Mouse (Mus musculus) liver, adult 2 months (tissue): Measurements from ENCODE around the gene Nudt2. TPM values are rescaled to one million over a fixed set of nuclear protein-coding genes. Genes with fewer than 3 reads are reported as not detected.
A peak's percentile ranks its signal among the peaks of the same experiment; 100 is the strongest.
"Not testable (repeated sequence)": the region's sequence is repeated elsewhere in the genome, so short reads cannot be mapped to it uniquely, and the experiment has no call there.

Experiments
- DNase-seq: peaks from one replicate; pipeline ENCODE4 v3.0.0-alpha.2; 2011; ENCODE audit warnings: low read depth, low spot score; ENCODE audit errors: extremely low read depth
- H3K27ac ChIP-seq: fragments of 200-500 bp; replicated peaks from 2 replicates; pipeline ENCODE4 v1.5.1; 2012; ENCODE audit warnings: low read depth, mild to moderate bottlenecking, control low read depth, inconsistent platforms, low read length; ENCODE audit not compliant: insufficient read depth
- H3K27me3 ChIP-seq: fragments of 200-500 bp; 2 replicates; pipeline ENCODE4 v1.6.1; 2012; ENCODE audit warnings: mild to moderate bottlenecking, moderate library complexity, low read length, inconsistent platforms; ENCODE audit not compliant: control insufficient read depth, insufficient read depth
- H3K36me3 ChIP-seq: fragments of 200-500 bp; 2 replicates; pipeline ENCODE4 v1.6.1; 2012; ENCODE audit warnings: low read length, inconsistent platforms; ENCODE audit not compliant: control insufficient read depth, insufficient read depth
- H3K4me1 ChIP-seq: fragments of 200-500 bp; 2 replicates; pipeline ENCODE4 v1.6.1; 2011; ENCODE audit warnings: low read length; ENCODE audit not compliant: control insufficient read depth, insufficient read depth
- H3K4me3 ChIP-seq: fragments of 200-500 bp; 2 replicates; pipeline ENCODE4 v1.5.1; 2011; ENCODE audit warnings: low read depth, mild to moderate bottlenecking, control low read depth, low read length, moderate library complexity; ENCODE audit not compliant: insufficient read depth
- H3K79me2 ChIP-seq: fragments of 200-500 bp; 2 replicates; pipeline ENCODE4 v1.6.1; 2012; ENCODE audit warnings: inconsistent platforms, mild to moderate bottlenecking, low read length, moderate library complexity; ENCODE audit not compliant: control insufficient read depth, insufficient read depth
- H3K9ac ChIP-seq: fragments of 200-500 bp; 2 replicates; pipeline ENCODE4 v1.6.1; 2012; ENCODE audit warnings: low read depth, mild to moderate bottlenecking, control low read depth, inconsistent platforms, low read length
- CTCF ChIP-seq: fragments of 200-500 bp; IDR thresholded peaks from 2 replicates; pipeline ENCODE4 v1.5.1; 2011; ENCODE audit warnings: low read depth, low read length, control low read depth
- POLR2A ChIP-seq: fragments of 200-500 bp; IDR thresholded peaks from 2 replicates; pipeline ENCODE4 v1.6.1; 2011; ENCODE audit warnings: low read length, control low read depth; ENCODE audit not compliant: insufficient read depth; ENCODE audit errors: extremely low read depth
- WGBS: fragments of 180-500 bp; shearing (Covaris S2); methylation state at CpG from one replicate; pipeline ENCODE4 v1.1.7; 2018; 5-methylcytosine and 5-hydroxymethylcytosine counted together
- polyA plus RNA-seq: library from polyadenylated mRNA; depleted of rRNA; stranded (reverse); fragments of >200 nt; gene quantifications from 2 replicates; pipeline ENCODE4 v1.2.3, GENCODE M21; 2012
- total RNA-seq: library from RNA; depleted of rRNA; stranded (reverse); fragments of >200 nt; gene quantifications from 2 replicates; pipeline ENCODE4 v1.2.3, GENCODE M21; 2014

Nudt2 gene
- total and polyA plus RNA-seq, 2 experiments, result 18.3 to 33.9 TPM

DNA sequence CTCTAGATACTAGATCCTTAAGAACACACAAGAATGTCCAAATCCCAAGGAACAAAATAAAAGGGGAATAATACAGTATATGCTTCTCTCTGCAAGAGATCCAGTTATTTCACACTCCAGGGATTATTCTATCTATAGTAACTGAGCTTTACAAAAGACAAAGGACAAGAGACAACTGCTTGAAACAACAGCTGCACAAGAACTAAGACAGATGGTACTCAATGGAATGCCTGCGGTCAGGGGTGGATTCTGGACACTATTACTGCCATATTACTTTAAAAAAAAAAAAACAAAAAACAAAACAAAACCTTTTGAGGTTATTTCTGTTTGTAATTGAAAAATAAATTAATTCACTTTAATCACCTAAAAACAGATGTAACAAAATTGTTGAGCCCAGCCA is 4.3 kb upstream of the Nudt2 start:
- no peaks in the 10 kb centered on the region for H3K27me3 ChIP-seq
- H3K4me3 ChIP-seq, result no peak overlapping the region
- H3K4me1 ChIP-seq, result peaks cover 4% of the 10 kb centered on the region
- DNase-seq, result no peak
- no peaks in the 10 kb centered on the region for H3K36me3 ChIP-seq
- H3K27ac ChIP-seq, result no peak overlapping the region
- H3K9ac ChIP-seq, result no peak overlapping the region
- TF ChIP-seq POLR2A (no peak), CTCF (no peak)
- no peaks in the 10 kb centered on the region for H3K79me2 ChIP-seq
- WGBS, result 97% methylated on average over 1 of the region's 1 CpGs

DNA sequence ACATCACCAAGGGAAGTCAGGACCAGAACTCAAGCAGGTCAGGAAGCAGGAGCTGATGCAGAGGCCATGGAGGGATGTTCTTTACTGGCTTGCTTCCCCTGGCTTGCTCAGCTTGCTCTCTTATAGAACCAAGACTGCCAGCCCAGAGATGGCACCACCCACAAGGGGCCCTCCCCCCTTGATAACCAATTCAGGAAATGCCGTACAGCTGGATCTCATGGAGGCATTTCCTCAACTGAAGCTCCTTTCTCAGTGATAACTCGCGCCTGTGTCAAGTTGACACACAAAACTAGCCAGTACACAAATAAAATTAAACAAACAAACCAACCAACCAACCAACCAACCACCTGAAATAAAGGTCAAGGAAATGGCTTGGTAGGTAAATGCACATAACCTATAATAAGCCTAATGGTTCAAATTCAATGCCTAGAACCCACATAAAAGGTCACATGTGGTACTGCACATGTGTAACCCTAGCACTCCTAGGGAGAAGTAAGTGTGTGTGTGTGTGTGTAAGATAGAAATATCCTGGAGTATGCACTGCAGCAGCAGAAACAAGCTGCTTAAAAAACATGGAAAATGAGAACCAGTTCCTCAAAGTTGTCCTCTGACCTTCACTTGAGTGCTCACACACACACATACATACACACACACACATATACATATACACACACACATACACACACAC is 1.8 kb upstream of the Nudt2 start:
- H3K27me3 ChIP-seq, H3K4me1 ChIP-seq, H3K9ac ChIP-seq, H3K36me3 ChIP-seq, H3K27ac ChIP-seq, H3K4me3 ChIP-seq, H3K79me2 ChIP-seq: not testable (repeated sequence)
- DNase-seq, result peak; percentile 5
- 3% methylated on average over 3 of the region's 3 CpGs for WGBS

DNA sequence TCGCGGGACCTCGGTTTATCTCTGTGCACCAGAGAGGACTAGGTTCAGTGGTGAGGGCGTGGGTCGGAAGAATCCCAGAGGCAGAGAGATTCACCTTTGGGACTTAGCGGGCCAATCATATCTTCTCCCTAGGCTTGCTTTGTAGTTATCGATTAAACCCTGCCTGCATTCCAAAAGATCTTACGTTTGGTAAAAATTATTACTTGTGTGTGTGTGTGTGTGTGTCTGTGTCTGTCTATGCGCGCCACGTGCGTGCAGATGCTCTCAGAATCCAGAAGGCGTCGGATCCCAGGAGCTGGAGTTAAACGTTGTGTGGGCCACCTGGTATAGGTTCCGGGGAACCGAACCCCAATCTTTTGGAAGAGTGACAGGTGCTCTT is 325 bp downstream of the Nudt2 start:
- 2% methylated on average over 17 of the region's 17 CpGs for WGBS
- TF ChIP-seq CTCF (0 out of 2 replicates have a peak, but pooled peaks have one; percentile 18), POLR2A (no peak)
- Histone ChIP-seq H3K79me2 (no peaks in the 10 kb centered on the region), H3K27ac (peak overlapping the region; percentile 89), H3K36me3 (no peaks in the 10 kb centered on the region), H3K9ac (peak overlapping the region; percentile 87), H3K4me1 (peaks cover 4% of the 10 kb centered on the region), H3K27me3 (no peaks in the 10 kb centered on the region), H3K4me3 (peak overlapping the region; percentile 88)
- DNase-seq, result peak; percentile 86

DNA sequence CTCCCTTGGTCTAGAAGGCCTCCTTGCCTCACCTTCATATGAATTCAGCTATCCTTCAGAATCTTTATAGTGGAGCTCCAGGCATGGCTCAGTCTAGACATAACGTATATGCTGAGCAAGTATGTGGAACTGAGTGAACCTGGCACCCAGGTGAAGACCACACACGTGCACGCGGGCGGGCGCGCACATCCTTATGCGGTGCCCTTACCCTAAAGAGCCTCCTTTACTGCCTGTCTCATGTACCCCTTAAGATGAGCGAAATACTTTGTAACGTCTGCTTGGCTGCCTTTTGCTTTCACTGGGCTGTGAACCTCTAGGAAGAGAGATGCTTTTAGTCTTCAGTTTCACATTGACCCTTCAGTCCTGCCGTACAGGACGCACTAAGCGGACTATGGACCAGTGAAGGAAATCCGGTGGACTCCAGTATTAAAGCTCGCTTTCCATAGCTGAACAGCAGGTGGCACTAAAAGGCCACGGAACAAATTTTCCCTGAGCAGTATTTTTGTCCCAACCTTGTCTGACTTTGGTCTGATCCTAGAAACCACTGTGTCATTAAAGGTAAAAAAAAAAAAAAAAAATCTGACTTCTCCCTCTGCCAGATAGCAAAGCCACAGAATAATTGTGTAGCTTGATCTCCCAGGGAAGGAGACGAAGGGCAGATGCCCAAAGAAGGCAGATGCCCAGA is 3.6 kb downstream of the Nudt2 start:
- no peak overlapping the region for H3K4me3 ChIP-seq
- H3K27ac ChIP-seq, result no peak overlapping the region
- H3K79me2 ChIP-seq, result no peaks in the 10 kb centered on the region
- no peak overlapping the region for H3K9ac ChIP-seq
- H3K36me3 ChIP-seq, result no peaks in the 10 kb centered on the region
- WGBS, result 47% methylated on average over 17 of the region's 17 CpGs
- TF ChIP-seq POLR2A (no peak), CTCF (peak; percentile 30)
- no peaks in the 10 kb centered on the region for H3K27me3 ChIP-seq
- DNase-seq, result peak; percentile 59
- H3K4me1 ChIP-seq, result peaks cover 4% of the 10 kb centered on the region

DNA sequence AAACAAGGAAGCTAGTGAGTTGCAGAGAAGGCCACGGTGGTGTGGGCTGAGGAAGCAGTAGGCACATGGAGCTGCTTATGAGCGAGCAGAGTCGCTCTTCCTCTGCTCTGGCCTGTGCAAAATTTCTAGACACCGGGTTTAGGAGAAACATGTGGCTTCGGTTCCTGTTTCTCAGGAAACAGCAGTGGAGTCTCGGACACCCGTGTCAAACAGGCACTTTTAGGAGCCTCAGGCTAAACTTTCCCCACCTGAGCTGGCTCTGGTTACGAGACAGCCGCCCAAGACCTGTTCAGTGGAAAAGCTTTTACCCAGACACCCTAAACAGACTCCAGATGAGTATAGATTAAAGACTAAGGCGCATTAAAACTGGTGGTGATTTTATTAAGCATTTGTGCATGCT is 4.2 kb downstream of the Nudt2 start:
- Histone ChIP-seq H3K36me3 (no peaks in the 10 kb centered on the region), H3K9ac (no peak overlapping the region), H3K27ac (no peak overlapping the region), H3K79me2 (no peaks in the 10 kb centered on the region), H3K4me3 (no peak overlapping the region), H3K27me3 (no peaks in the 10 kb centered on the region), H3K4me1 (no peaks in the 10 kb centered on the region; the same call in 1 of the 2 replicates)
- WGBS, result 83% methylated on average over 10 of the region's 10 CpGs
- no peak for DNase-seq
- no peak for TF ChIP-seq CTCF
- no peak for TF ChIP-seq POLR2A

DNA sequence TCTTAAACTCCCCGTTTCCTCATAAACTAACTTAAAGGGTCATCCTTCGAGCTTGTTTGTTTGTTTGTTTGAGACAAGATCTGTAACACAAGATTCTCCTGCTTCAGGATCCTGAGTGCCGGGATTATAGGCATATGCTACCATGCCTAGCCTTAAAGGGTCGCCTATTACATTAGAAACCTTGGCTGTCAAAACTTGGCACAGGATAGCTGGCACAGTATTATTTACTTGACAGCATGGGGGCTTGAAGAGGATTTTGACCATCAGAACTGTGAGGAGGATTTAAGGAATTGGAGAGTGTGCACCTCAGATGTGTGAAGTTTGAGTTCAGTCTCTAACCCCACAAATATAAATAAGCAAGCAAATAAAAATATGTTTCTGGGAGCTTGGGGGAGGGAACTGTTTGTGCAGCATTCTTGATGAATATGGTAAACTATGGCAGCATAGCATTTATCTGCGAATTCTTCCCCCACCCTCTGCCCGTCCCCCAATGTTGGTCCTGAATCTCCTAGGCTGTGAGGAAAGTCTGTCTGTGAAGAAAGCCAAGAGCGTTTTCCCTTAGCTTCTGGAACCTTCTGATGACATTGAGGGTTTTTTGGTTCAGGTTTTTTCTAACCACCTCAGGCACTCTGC is 5.2 kb downstream of the Nudt2 start:
- no peak overlapping the region for H3K27ac ChIP-seq
- WGBS, result 79% methylated on average over 7 of the region's 7 CpGs
- H3K4me3 ChIP-seq, result no peak overlapping the region
- H3K79me2 ChIP-seq, result no peaks in the 10 kb centered on the region
- H3K27me3 ChIP-seq, result no peaks in the 10 kb centered on the region
- H3K36me3 ChIP-seq, result no peaks in the 10 kb centered on the region
- no peak overlapping the region for H3K9ac ChIP-seq
- H3K4me1 ChIP-seq, result no peaks in the 10 kb centered on the region; the same call in 1 of the 2 replicates
- DNase-seq, result no peak
- TF ChIP-seq POLR2A (no peak), CTCF (no peak)
